Mouse (Mus musculus): Measurements from ENCODE around the gene Nkx6-2. TPM values are rescaled to one million over a fixed set of nuclear protein-coding genes. Genes with fewer than 3 reads are reported as not detected.

The Nkx6-2 gene
- 0.15 TPM in 1 of 2 replicates, not detected in the other for polyA plus RNA-seq (2015; fragmentation: Nextera tagmentation; extraction: Ambion mirVana)

DNA sequence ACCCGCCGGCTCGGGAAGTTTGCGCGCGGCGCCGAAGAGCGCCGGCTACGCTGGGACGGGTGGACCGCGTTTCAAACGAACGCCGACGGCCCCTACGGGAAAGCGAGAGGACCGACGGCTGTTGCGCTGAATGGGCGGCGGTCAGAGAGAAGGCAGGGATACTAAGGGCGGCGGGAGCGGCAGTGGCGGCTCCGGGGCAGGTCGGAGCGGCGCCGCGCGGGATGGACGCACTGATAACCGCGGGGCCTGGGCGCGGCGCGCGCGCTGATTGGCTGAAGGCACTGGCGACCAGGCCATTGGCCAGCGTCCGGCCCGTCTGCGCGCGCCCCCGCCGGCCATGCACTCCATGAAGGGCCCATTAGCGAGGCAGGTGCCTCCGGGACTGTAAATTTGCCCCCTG lies at the start of gene Nkx6-2:
Gene Nkx6-2 (minus strand): TSS at position 203 of the 400 bp plus-strand sequence.
- peaks cover 28% of the 10 kb centered on the region for H3K4me1 ChIP-seq (replicated peaks; ENCODE audit: control insufficient read depth, insufficient read depth, low read length)
- peak within 1 kb of the TSS; percentile 54 for H3K4me2 ChIP-seq (ENCODE audit: low read depth, low read length)
- peaks cover 97% of the 10 kb centered on the region for H3K27me3 ChIP-seq (ENCODE audit: control insufficient read depth, insufficient read depth, low read depth, low read length)
- H3K36me3 ChIP-seq (ENCODE audit: control insufficient read depth, insufficient read depth, low read length), result peaks cover 11% of the 10 kb centered on the region
- H3K4me3 ChIP-seq (ENCODE audit: low read length), result peak within 1 kb of the TSS; percentile 42
- H3K9me3 ChIP-seq (ENCODE audit: control insufficient read depth, low read length), result no peaks in the 10 kb centered on the region
- ATAC-seq (ENCODE audit: low read depth), result peak; percentile 58
- WGBS, result under 1% methylated on average over 53 of the region's 56 CpGs
- no peak within 1 kb of the TSS for H3K9ac ChIP-seq (ENCODE audit: low read length)
- no peak within 1 kb of the TSS for H3K27ac ChIP-seq (ENCODE audit: low read length)

DNA sequence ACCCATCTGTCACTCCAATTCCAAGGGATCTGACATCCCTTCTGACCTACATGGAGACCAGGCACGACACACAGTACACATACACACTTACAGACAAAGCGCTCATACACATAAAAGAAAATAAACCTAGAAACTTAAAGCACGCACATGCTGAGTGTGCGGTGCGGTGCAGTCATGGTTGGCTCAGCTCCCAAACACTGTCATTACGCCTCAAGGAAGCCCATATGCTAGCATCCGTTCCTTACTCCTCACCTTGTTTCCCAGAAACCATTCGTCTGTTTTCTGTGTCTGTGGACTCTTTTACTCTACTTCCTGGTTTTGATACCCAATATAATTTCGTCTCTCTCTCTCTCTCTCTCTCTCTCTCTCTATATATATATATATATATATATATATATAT lies 42.6 kb upstream of the Nkx6-2 start:
- H3K9ac ChIP-seq (ENCODE audit: low read length), result no peak overlapping the region
- no peaks in the 10 kb centered on the region for H3K4me1 ChIP-seq (replicated peaks; ENCODE audit: control insufficient read depth, insufficient read depth, low read length)
- H3K27ac ChIP-seq (ENCODE audit: low read length), result no peak overlapping the region
- H3K36me3 ChIP-seq (ENCODE audit: control insufficient read depth, insufficient read depth, low read length), result no peaks in the 10 kb centered on the region
- WGBS, result 66% methylated on average over 9 of the region's 9 CpGs
- no peak overlapping the region for H3K4me2 ChIP-seq (ENCODE audit: low read depth, low read length)
- ATAC-seq (ENCODE audit: low read depth), result no peak
- no peaks in the 10 kb centered on the region for H3K27me3 ChIP-seq (ENCODE audit: control insufficient read depth, insufficient read depth, low read depth, low read length)
- no peaks in the 10 kb centered on the region for H3K9me3 ChIP-seq (ENCODE audit: control insufficient read depth, low read length)
- no peak overlapping the region for H3K4me3 ChIP-seq (ENCODE audit: low read length)

DNA sequence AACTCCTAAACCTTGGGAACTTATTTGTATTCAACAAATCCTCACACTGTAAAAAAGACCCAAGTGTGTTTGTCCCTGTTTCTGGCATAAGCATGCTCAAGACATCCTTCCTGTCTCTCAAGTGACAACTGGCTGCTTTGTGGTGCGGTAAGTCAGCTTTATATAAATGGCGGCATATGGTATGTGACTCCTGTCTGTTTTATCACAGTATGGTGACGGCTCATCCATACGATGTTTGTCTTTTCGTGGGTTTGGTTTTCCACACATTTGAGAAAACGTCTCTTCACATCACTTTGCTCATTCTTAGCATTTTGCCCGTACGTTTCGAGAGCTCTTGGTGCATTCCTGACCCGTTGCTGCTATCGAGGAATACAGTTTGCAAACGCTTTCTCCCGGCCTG lies 40.0 kb upstream of the Nkx6-2 start:
- no peak overlapping the region for H3K4me2 ChIP-seq (ENCODE audit: low read depth, low read length)
- H3K4me3 ChIP-seq (ENCODE audit: low read length), result no peak overlapping the region
- H3K27me3 ChIP-seq (ENCODE audit: control insufficient read depth, insufficient read depth, low read depth, low read length), result no peaks in the 10 kb centered on the region
- no peak overlapping the region for H3K27ac ChIP-seq (ENCODE audit: low read length)
- ATAC-seq (ENCODE audit: low read depth), result no peak
- H3K9ac ChIP-seq (ENCODE audit: low read length), result no peak overlapping the region
- H3K36me3 ChIP-seq (ENCODE audit: control insufficient read depth, insufficient read depth, low read length), result no peaks in the 10 kb centered on the region
- H3K9me3 ChIP-seq (ENCODE audit: control insufficient read depth, low read length), result no peaks in the 10 kb centered on the region
- H3K4me1 ChIP-seq (replicated peaks; ENCODE audit: control insufficient read depth, insufficient read depth, low read length), result no peaks in the 10 kb centered on the region
- WGBS, result 56% methylated on average over 13 of the region's 13 CpGs

DNA sequence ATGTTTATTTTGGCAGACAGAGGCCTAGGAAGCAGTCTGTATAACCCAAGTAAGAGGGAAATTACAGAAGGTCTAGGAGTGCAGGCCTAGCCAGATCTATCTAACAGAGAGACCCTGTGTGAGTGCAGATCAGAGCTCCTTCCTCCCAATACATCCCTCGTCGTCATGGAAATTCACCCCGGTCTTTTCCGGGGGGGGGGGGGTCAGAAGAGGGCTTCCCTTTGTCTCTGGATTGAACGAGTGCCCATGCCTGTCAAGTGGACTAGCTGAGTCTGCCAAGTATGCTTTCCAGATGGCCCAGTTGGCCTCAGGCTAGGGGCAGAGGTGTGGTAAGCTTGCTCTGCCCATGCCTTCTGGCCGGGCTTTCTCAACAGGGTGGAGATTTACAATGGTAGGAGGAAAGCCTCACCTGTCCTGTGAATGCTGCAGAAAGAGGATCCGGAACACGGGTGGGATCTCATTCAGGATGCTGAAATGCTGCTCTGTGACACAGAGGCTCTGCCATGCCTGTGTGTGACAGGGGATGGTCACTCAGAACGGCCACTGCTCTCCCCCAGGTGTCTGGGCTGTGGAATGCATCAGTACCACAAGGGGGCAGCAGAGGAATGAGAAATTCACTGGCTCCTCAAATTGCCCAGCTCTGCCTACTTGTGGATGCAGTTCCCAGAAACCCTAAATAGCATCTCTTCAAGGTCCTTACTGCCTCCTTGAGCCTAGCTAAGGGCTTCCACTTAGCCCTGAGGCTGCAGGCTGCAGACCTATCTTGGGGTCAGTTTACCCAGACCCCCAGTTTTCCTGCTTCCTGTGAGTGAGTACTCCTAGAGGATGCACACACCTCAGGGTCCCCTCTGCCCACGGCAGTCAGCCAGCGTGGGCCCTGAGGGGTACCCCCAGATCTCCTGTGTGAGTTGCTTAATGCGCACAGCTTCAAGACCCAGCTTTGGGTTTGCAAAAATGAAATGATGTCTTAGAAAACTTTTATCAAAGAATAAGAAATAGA lies 33.5 kb upstream of the Nkx6-2 start:
- Histone ChIP-seq H3K36me3 (ENCODE audit: control insufficient read depth, insufficient read depth, low read length) (no peaks in the 10 kb centered on the region), H3K27ac (ENCODE audit: low read length) (no peak overlapping the region), H3K4me1 (replicated peaks; ENCODE audit: control insufficient read depth, insufficient read depth, low read length) (no peaks in the 10 kb centered on the region), H3K27me3 (ENCODE audit: control insufficient read depth, insufficient read depth, low read depth, low read length) (no peaks in the 10 kb centered on the region), H3K4me2 (ENCODE audit: low read depth, low read length) (no peak overlapping the region), H3K9ac (ENCODE audit: low read length) (no peak overlapping the region), H3K4me3 (ENCODE audit: low read length) (no peak overlapping the region), H3K9me3 (ENCODE audit: control insufficient read depth, low read length) (no peaks in the 10 kb centered on the region)
- 0 out of 2 replicates have a peak, but pooled peaks have one; percentile 41 for ATAC-seq (ENCODE audit: low read depth)
- 49% methylated on average over 12 of the region's 12 CpGs for WGBS

DNA sequence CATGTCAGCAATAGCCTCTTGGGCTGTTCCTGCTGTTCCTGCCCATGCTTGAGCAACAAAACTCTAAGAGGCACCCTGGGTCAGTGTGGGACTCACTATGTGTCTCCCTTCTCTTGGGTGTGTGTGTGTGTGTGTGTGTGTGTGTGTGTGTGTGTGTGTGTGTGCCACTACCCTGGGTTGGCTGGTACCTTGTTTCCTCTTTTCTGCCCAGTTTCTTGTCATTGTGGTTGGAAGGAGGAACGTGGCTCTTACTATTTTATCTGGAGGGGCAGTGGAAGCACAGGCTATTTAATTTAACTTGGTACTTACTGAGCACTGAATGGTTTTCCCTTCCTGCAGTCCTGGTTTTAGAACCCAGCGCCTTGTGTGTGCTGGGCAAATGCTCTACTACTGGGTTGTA lies 27.7 kb upstream of the Nkx6-2 start:
- H3K4me2 ChIP-seq (ENCODE audit: low read depth, low read length), result no peak overlapping the region
- WGBS, result 77% methylated on average over 2 of the region's 2 CpGs

DNA sequence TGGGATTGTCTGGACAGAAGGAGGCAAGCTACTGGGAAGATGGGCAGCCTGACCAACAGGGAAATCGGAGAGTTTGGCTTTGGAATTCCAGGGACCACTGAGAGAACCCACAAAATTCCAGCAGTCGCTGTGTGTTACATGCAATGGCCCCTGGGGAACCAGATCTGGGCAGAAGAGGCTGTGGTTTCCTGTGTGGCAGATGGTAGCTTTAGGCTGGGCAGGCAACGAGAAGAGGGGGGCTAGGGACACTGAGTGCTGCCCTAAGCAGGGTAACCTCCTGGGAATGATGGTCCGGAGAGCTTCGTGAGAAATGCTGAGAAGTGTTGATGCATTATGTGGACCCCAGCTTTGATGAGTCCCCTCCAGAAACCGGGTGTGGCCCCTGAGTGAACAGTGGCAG lies 13.3 kb upstream of the Nkx6-2 start:
- Histone ChIP-seq H3K36me3 (ENCODE audit: control insufficient read depth, insufficient read depth, low read length) (no peaks in the 10 kb centered on the region), H3K9me3 (ENCODE audit: control insufficient read depth, low read length) (no peaks in the 10 kb centered on the region), H3K4me2 (ENCODE audit: low read depth, low read length) (no peak overlapping the region), H3K27ac (ENCODE audit: low read length) (no peak overlapping the region), H3K4me1 (replicated peaks; ENCODE audit: control insufficient read depth, insufficient read depth, low read length) (no peaks in the 10 kb centered on the region), H3K4me3 (ENCODE audit: low read length) (no peak overlapping the region), H3K9ac (ENCODE audit: low read length) (no peak overlapping the region), H3K27me3 (ENCODE audit: control insufficient read depth, insufficient read depth, low read depth, low read length) (peaks cover 4% of the 10 kb centered on the region; the same call in 1 of the 2 replicates)
- 69% methylated on average over 6 of the region's 6 CpGs for WGBS
- ATAC-seq (ENCODE audit: low read depth), result no peak

More for the DNA sequence above, 27.7 kb upstream of the Nkx6-2 start:
- no peak for ATAC-seq (ENCODE audit: low read depth)
- Histone ChIP-seq H3K27me3 (ENCODE audit: control insufficient read depth, insufficient read depth, low read depth, low read length) (no peaks in the 10 kb centered on the region), H3K36me3 (ENCODE audit: control insufficient read depth, insufficient read depth, low read length) (no peaks in the 10 kb centered on the region), H3K4me3 (ENCODE audit: low read length) (no peak overlapping the region), H3K9me3 (ENCODE audit: control insufficient read depth, low read length) (no peaks in the 10 kb centered on the region), H3K27ac (ENCODE audit: low read length) (no peak overlapping the region), H3K9ac (ENCODE audit: low read length) (no peak overlapping the region), H3K4me1 (replicated peaks; ENCODE audit: control insufficient read depth, insufficient read depth, low read length) (no peaks in the 10 kb centered on the region)

DNA sequence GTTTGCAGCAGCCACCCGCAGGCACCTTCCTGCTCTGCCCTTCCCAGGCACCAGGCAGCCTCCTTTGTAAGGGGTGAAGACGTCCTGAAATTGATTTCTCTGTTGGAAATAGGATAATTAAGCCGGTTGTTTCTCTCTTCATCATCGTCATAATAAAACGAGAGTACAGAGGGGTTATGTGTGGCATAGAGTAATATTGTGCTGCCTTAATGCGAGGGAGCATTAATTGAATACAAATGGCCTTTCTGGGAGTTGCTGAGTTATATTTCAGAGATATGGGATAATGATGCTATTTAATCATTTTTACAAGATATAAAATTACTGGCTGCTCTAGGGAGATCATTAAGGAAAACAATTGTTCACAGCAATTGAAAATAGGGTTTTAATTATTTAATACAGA lies 12.7 kb upstream of the Nkx6-2 start:
- Histone ChIP-seq H3K27me3 (ENCODE audit: control insufficient read depth, insufficient read depth, low read depth, low read length) (peaks cover 4% of the 10 kb centered on the region; the same call in 1 of the 2 replicates), H3K9ac (ENCODE audit: low read length) (no peak overlapping the region), H3K4me1 (replicated peaks; ENCODE audit: control insufficient read depth, insufficient read depth, low read length) (no peaks in the 10 kb centered on the region), H3K9me3 (ENCODE audit: control insufficient read depth, low read length) (no peaks in the 10 kb centered on the region), H3K4me3 (ENCODE audit: low read length) (no peak overlapping the region), H3K4me2 (ENCODE audit: low read depth, low read length) (no peak overlapping the region), H3K36me3 (ENCODE audit: control insufficient read depth, insufficient read depth, low read length) (no peaks in the 10 kb centered on the region), H3K27ac (ENCODE audit: low read length) (no peak overlapping the region)
- ATAC-seq (ENCODE audit: low read depth), result no peak
- 63% methylated on average over 6 of the region's 6 CpGs for WGBS

DNA sequence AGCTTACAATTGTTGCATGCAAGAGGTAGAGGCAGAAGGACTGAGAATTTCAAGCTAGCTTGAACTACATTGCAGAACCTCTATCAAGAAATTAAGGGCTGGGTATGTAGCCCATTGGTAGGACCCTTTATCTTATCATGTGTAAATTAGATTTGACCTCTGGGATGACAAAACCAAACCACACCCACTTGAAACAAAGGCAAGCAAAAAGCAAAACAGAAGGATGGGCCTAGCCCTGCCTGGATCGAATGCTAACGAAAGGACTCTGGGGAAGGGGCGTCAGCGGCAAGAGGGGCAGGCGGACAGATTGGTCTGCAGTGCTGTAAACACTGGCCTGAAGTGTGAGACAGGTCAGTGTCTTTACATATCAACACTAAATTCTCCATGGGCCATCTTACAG lies 8.7 kb upstream of the Nkx6-2 start:
- Histone ChIP-seq H3K4me3 (ENCODE audit: low read length) (no peak overlapping the region), H3K27ac (ENCODE audit: low read length) (no peak overlapping the region), H3K36me3 (ENCODE audit: control insufficient read depth, insufficient read depth, low read length) (no peaks in the 10 kb centered on the region), H3K9me3 (ENCODE audit: control insufficient read depth, low read length) (no peaks in the 10 kb centered on the region), H3K4me1 (replicated peaks; ENCODE audit: control insufficient read depth, insufficient read depth, low read length) (no peaks in the 10 kb centered on the region), H3K4me2 (ENCODE audit: low read depth, low read length) (no peak overlapping the region), H3K27me3 (ENCODE audit: control insufficient read depth, insufficient read depth, low read depth, low read length) (peaks cover 18% of the 10 kb centered on the region), H3K9ac (ENCODE audit: low read length) (no peak overlapping the region)
- WGBS, result 76% methylated on average over 5 of the region's 5 CpGs
- no peak for ATAC-seq (ENCODE audit: low read depth)

DNA sequence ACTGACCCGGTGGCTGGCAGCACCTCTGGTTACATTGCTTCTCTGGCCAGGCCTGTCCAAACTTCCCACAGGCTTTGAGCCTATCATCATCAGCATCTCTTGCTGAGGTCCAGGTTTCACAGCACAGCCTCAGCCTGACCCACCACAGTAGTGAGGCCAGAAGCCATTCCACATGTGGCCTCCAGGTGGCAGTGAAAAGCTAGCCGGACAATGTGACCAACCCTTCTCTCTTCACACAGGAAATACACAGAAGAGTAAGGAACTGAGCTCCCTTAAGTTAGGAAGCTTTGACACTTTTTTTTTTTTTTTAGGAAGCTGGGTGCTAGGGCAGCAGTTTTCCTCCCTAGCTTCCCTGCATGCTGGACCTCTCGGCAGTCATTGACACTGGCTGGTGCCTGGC lies 7.7 kb upstream of the Nkx6-2 start:
- peak; percentile 72; the same call in 1 of the 2 replicates for ATAC-seq (ENCODE audit: low read depth)
- Histone ChIP-seq H3K27ac (ENCODE audit: low read length) (no peak overlapping the region), H3K9me3 (ENCODE audit: control insufficient read depth, low read length) (no peaks in the 10 kb centered on the region), H3K36me3 (ENCODE audit: control insufficient read depth, insufficient read depth, low read length) (no peaks in the 10 kb centered on the region), H3K4me3 (ENCODE audit: low read length) (no peak overlapping the region), H3K27me3 (ENCODE audit: control insufficient read depth, insufficient read depth, low read depth, low read length) (peaks cover 28% of the 10 kb centered on the region), H3K4me1 (replicated peaks; ENCODE audit: control insufficient read depth, insufficient read depth, low read length) (no peaks in the 10 kb centered on the region), H3K9ac (ENCODE audit: low read length) (no peak overlapping the region), H3K4me2 (ENCODE audit: low read depth, low read length) (no peak overlapping the region)
- 22% methylated on average over 3 of the region's 3 CpGs for WGBS

All from lung, embryonic 16.5 days (tissue).